Mouse (Mus musculus): ENCODE measurements around the gene Maml3. TPM values are rescaled to one million over a fixed set of nuclear protein-coding genes. Genes with fewer than 3 reads are reported as not detected.

The Maml3 gene
- total RNA-seq, 2 experiments from 2014 or later, result 4.4 to 10.6 TPM

GRCm38 (mm10) chr3:51889776-51890175 lies 215.1 kb downstream of the Maml3 start:
- ATAC-seq (replicated peaks; ENCODE audit: low FRiP score, low TSS enrichment, poor library complexity, severe bottlenecking), result no peak

DNA sequence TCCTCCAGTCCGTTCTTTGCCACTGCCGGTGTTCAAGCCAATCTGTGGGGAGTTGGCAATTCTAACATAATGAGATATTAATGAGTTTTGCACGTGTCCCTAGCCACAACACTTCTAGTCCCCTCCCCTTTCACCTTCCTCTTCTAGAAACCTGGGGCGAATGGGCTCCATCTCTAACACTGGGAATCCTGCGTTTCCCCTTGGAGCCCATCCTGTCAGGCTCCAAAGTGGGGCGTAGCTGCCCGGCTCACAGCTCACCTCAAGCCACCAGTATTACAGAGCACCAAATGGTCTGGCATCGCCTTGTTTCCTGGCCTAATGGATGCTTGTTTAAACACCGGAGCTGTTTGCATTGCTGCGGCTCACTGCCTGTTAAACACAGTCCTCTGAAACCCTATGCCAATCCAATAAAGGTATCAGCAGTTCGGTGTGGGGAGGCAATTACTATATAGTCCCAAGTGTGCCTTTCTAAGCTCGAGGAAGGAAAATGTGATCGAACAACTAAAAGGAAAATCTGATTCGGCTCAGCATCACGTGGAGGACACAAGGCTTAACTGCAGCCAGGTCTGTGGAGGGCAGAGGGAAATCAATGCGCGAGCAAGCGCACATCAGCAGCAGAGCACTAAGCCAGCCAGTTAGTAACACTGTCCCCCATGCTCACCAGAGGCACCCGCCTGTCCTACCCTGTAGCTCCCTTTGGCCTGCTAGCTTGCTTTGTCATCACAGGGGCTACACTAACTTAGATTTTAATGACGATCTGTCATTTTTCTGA lies 216.0 kb downstream of the Maml3 start:
- ATAC-seq (replicated peaks; ENCODE audit: low FRiP score, low TSS enrichment, poor library complexity, severe bottlenecking), result no peak

DNA sequence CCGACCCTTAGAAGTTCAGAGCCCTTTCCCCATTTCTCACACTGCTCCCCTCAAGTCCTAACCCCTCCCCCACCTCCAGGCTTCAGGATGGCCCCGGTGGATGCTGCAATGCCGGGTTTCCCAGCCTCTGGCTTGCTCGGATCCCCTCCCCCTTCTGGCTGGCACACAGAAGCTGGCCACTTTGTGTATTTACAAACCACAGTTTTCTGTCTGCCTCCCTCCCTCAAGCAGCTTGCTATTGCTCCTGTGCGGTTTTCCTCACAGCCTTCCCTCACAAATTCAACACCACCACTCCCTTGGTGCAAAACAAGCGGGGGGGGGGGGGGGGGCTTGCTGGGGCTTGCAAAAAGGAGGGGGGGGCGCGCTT lies 216.6 kb downstream of the Maml3 start:
- no peak for ATAC-seq (replicated peaks; ENCODE audit: low FRiP score, low TSS enrichment, poor library complexity, severe bottlenecking)

DNA sequence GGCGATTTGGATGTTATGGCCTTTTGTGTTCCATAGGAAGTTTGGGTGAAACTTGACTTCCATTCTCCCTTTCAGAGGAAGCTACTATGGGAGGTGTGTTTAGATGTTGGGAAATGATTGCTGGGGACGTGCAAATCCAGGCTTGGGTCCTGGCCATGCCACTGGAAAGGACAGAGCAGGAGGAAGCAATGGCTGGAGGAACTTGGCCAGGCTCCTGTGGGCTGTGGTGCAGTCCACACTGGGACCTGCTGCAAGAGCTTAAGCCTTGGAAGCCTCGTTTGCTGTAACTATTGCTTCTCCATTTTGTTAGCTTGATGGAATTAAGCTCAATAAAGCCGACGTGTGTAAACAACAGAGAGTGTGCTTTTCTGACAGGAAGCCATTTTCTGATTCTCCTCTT lies 219.0 kb downstream of the Maml3 start:
- no peak for ATAC-seq (replicated peaks; ENCODE audit: low FRiP score, low TSS enrichment, poor library complexity, severe bottlenecking)

- ATAC-seq (replicated peaks; ENCODE audit: low FRiP score, low TSS enrichment, poor library complexity, severe bottlenecking), result no peak
Measured at GRCm38 (mm10) chr3:51885487-51885886, 219.4 kb downstream of the Maml3 start.

GRCm38 (mm10) chr3:51881981-51882380 lies 222.9 kb downstream of the Maml3 start:
- ATAC-seq (replicated peaks; ENCODE audit: low FRiP score, low TSS enrichment, poor library complexity, severe bottlenecking), result peak; percentile 24; the same call in 1 of the 2 replicates

DNA sequence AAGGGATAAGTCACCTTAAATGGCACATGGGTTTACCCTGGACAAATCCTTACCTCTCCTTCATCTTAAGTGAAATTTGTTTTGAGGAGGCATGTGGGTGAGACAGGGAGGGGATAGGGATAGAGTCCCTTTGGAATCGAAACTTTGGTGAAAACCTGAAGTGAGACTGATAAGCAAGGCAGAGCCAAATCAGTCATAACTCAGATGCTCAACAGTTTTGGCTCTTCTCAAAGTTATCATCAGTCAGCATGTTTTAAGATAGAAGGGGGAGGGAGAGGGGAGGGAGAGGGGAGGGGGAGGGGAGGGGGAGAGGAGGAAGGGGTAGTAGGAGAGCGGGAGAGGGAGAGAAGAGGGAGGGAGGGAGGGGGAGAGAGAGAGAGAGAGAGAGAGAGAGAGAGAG lies 223.5 kb downstream of the Maml3 start:
- ATAC-seq (replicated peaks; ENCODE audit: low FRiP score, low TSS enrichment, poor library complexity, severe bottlenecking), result peak; percentile 50

GRCm38 (mm10) chr3:51880506-51881036 lies 224.3 kb downstream of the Maml3 start:
- ATAC-seq (replicated peaks; ENCODE audit: low FRiP score, low TSS enrichment, poor library complexity, severe bottlenecking), result no peak

- no peak for ATAC-seq (replicated peaks; ENCODE audit: low FRiP score, low TSS enrichment, poor library complexity, severe bottlenecking)
Measured at GRCm38 (mm10) chr3:51879211-51879610, 225.7 kb downstream of the Maml3 start.

DNA sequence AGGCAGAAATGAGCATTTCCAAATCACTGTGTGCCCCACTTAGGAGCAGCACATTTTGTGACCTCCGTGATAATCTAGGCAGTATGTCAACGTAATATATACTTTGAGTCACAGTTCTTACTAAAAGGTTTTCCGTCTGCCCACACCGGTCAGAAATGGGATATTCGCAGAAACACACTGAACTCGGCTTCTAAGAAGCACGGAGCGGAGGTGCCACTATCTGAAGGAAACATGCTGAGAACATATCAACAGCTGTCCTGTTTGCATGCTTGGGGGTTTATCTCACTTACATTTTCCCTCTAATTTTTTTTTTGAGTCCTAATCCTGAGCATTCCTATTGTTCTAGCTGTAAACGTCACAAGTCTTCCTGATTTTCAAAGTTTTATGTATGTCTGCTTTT lies 226.3 kb downstream of the Maml3 start:
- no peak for ATAC-seq (replicated peaks; ENCODE audit: low FRiP score, low TSS enrichment, poor library complexity, severe bottlenecking)

- ATAC-seq (replicated peaks; ENCODE audit: low FRiP score, low TSS enrichment, poor library complexity, severe bottlenecking), result no peak
Measured at GRCm38 (mm10) chr3:51876729-51877128, 228.1 kb downstream of the Maml3 start.

DNA sequence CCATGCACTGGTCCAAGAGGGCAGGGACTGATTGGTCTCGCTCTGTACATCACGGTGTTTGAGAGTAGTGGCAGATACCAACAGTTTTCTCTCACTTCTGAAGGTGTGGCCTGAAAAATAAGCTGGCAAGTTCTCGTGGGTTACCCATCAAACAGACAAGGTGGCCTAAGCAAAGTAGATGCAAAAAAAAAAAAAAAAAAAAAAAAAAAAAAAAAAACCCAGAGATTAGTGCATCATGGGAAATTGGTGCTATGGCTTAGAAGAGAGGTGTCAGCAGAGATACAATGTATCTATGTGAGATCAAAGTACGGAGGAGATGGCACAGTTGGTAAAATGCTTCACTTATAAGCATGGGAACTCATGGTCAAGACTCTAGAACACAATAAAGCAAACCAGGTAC lies 229.2 kb downstream of the Maml3 start:
- no peak for ATAC-seq (replicated peaks; ENCODE audit: low FRiP score, low TSS enrichment, poor library complexity, severe bottlenecking)

DNA sequence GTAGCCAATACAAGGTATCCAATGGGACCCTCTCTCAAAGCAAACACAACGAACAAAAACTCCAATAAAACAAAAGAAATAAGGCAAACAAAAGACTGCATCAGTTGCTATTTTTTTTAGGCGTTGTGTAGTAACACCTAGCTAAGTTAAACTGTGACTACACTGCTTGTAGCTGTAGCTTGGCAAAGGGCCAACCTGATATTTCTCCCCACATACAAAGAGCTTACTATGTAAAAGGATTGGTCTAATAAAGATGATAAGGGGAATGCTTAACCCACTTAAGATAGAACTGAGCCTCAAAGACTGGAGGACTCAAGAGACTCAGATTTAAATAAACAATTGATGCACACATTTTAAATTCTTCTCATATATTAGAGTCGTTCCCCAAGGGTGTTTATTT lies 230.6 kb downstream of the Maml3 start:
- ATAC-seq (replicated peaks; ENCODE audit: low FRiP score, low TSS enrichment, poor library complexity, severe bottlenecking), result no peak; the same call in 1 of the 2 replicates

- ATAC-seq (replicated peaks; ENCODE audit: low FRiP score, low TSS enrichment, poor library complexity, severe bottlenecking), result no peak
Measured at GRCm38 (mm10) chr3:51872771-51873170, 232.1 kb downstream of the Maml3 start.

GRCm38 (mm10) chr3:51871346-51871745 lies 233.5 kb downstream of the Maml3 start:
- ATAC-seq (replicated peaks; ENCODE audit: low FRiP score, low TSS enrichment, poor library complexity, severe bottlenecking), result no peak

DNA sequence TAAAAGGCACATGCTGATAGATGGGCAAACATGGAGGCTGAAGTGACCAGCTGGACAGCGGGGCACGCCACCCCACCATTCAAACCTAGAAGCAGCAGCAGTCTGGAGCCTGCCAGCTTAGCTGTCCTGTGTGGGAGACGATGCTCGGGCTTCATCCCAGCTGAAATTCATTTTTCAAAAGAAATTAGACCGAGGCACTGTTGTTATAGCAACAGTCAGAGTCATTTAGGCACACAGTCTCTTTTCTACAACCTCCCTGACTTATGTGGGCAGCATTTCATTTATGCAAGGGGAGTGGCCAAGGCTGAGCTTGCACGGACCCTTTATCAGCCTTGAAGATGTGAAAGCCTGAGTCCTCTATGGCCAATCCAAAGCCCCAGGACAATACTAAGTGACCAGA lies 234.9 kb downstream of the Maml3 start:
- no peak for ATAC-seq (replicated peaks; ENCODE audit: low FRiP score, low TSS enrichment, poor library complexity, severe bottlenecking)

- no peak for ATAC-seq (replicated peaks; ENCODE audit: low FRiP score, low TSS enrichment, poor library complexity, severe bottlenecking)
Measured at GRCm38 (mm10) chr3:51868857-51869256, 236.0 kb downstream of the Maml3 start.

DNA sequence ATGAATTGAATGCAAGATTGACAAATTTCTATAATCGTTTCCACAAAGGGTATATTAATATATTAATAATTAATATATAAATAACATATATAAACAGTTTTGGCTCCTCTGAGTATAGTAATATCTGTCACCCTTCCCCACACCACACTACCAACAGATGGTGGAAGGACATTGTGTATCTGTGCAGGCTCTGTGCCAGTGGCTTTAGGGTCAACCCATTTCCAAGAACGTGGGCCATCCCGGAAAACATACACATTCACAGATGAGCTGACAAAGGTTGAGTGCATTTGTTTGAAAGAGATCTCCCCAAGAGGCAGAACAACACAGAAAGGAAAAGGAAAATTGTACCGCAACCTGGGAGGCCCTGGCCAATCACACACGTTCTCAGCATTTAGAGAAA lies 238.4 kb downstream of the Maml3 start:
- ATAC-seq (replicated peaks; ENCODE audit: low FRiP score, low TSS enrichment, poor library complexity, severe bottlenecking), result no peak

GRCm38 (mm10) chr3:51861631-51862030 lies 243.2 kb downstream of the Maml3 start:
- ATAC-seq (replicated peaks; ENCODE audit: low FRiP score, low TSS enrichment, poor library complexity, severe bottlenecking), result no peak

- ATAC-seq (replicated peaks; ENCODE audit: low FRiP score, low TSS enrichment, poor library complexity, severe bottlenecking), result no peak
Measured at GRCm38 (mm10) chr3:51860458-51860857, 244.4 kb downstream of the Maml3 start.

GRCm38 (mm10) chr3:51859208-51859607 lies 245.7 kb downstream of the Maml3 start:
- no peak for ATAC-seq (replicated peaks; ENCODE audit: low FRiP score, low TSS enrichment, poor library complexity, severe bottlenecking)
